Mouse (Mus musculus) MN1 (cell line): ENCODE results near the gene Fanca.
"Not testable (repeated sequence)": the region's sequence is repeated elsewhere in the genome, so short reads cannot be mapped to it uniquely, and the experiment has no call there.

Experiments used
- DNase-seq: peaks from one replicate; pipeline ENCODE4 v3.0.0-alpha.2; 2016; ENCODE audit warnings: low spot score

Gene Fanca

DNA sequence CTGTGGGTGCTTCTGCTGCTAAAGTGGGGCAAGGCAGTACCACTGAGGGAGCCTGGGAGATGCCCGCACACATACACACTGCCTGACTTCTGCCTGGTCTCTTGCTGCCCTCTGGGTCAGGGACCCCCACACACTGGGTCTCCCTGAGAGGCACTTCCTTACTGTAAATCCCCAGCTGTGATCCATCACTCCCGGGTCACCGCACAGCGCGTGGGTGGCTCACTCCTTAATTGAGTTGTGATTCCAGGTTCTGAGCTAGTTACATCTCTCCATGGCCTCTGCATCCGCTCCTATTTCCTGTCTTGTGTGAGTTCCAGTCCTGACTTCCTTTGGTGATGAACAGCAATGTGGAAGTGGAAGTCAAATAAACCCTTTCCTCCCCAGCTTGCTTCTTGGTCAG, 12.3 kb upstream of the Fanca start:
- no peak for DNase-seq

GRCm38 (mm10) chr8:123329961-123330360, 11.6 kb upstream of the Fanca start:
- DNase-seq: no peak

DNA sequence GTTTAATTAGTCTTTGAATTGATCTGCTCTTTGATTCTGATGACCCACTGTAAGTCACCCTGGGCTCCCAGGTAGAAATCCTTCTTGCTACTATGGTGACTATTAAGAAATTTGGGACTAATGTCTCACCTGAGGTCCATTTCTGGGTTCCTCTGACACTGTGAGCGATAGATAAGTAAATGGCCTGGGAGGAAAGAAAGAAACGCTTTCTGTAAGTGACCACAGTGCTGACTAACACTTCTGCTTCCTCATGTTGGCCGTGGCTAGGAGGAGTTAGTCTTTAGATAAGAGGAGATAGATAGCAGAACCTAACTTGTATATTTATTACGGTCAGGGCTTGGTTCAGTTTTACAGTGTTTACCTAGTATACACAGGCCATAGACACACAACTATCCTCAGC, 11.0 kb upstream of the Fanca start:
- no peak for DNase-seq

DNA sequence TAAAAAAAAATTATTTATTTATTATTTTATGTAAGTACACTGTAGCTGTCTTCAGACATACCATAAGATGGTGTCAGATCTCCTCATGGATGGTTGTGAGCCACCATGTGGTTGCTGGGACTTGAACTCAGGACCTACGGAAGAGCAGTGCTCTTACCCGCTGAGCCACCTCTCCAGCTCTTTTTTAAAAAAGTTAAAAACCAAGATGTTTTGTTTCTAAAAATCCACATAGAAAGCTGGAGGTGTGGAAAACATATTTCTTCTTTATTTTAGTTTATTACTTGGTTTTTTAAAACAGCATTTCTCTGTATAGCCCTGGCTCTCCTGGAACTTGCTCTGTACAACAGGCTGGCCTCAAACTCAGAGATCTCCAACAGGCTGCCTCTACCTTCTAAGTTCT, 10.2 kb upstream of the Fanca start:
- no peak for DNase-seq

DNA sequence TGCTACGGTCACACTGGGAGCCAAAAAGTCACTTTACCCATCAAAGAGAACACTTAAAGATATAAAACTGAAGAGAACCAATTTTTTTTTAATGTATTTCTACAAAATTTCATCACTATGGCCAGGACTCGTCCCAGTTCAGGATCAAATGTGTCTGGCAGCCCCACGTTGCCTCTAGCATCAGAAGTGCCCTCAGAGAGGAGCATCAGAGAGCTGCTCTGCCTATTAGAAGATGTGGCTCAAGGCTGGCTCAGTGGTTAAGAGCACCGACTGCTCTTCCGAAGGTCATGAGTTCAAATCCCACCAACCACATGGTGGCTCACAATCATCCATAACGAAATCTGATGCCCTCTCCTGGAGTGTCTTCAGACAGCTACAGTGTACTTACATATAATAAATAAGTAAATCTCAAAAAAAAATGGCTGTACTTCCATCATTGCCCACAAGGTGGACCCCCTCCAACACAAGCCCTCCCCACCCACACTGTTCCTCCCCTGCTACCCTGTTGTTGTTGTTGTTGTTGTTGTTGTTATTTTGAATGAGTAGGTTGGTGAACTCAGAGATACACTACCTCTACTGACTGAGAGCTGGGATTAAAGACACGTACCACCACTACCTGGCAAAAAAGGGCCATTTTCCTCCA, 1.3 kb upstream of the Fanca start:
- peak; percentile 93 for DNase-seq

DNA sequence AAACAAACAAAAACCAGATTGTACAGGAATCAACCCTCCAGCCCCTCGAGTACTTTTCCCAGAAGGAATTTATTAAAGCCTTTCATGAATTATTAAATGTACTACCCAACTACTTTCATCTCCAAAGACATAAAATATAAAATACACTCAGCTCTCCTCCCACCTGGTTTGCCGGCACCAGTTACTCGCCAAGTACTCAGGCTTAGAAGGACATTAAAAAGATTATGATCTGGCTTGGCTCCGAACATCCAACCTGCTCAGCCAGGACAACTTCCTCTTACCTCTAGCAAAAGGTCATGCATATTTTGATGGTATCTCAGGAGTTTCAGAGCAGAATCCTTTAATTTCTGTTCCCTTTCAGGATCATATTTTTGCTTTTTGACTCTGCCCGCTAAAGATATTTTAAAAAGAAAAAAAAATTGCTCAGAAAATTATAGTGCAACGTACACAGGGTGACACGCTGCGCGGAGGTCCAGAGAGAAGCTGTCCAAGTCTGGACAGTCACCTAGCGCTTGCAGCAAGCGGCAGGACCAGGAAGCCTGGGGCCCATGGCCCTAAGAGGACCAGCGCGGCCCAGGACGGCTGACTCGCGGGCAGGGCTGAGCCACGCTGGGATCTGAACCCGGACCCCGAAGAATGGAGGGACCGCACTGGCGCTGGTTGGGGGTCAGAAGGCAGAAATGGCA, 452 bp downstream of the Fanca start:
- no peak for DNase-seq

DNA sequence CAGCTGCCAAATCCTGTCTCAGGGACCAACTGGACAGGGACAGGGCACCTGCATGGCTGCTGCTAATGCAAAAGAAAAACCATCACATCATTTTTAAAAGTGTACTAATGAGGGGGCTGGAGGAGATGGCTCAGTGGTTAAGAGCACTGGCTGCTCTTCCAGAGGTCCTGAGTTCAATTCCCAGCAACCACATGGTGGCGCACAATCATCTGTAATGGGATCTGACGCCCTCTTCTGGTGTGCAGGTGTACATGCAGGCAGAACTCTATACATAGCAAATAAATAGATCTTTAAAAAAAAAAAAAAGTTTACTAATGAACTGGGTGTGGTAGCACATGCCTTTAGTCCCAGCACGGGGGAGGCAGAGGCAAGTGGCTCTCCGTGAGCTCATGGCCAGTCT, 9.6 kb downstream of the Fanca start:
- no peak for DNase-seq

DNA sequence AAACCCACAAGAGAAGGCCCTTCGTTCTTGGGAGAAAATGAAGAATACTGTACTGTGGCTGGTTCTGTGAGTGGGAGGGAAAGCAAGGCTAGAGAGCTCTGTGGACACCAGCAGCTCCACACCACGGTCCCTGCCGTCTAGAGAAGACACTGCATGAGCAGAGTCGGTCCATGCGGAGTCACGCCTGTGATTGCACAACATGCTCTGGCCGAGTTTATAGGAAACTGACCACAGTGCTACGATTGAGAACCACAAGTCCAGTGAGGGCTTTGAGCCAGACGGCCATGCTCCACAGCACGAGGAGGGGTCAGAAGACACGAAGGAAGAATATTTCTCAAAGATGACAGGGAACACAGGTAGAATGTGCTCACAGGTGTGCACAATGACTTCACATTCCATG, 20.1 kb downstream of the Fanca start:
- DNase-seq: no peak

- DNase-seq: no peak
Measured at GRCm38 (mm10) chr8:123292785-123293184, 25.6 kb downstream of the Fanca start.

GRCm38 (mm10) chr8:123292281-123292680, 26.1 kb downstream of the Fanca start:
- DNase-seq: no peak

GRCm38 (mm10) chr8:123291716-123292115, 26.7 kb downstream of the Fanca start:
- no peak for DNase-seq

- no peak for DNase-seq
Measured at GRCm38 (mm10) chr8:123290679-123291078, 27.7 kb downstream of the Fanca start.

- peak; percentile 27 for DNase-seq
Measured at GRCm38 (mm10) chr8:123290166-123290565, 28.2 kb downstream of the Fanca start.

DNA sequence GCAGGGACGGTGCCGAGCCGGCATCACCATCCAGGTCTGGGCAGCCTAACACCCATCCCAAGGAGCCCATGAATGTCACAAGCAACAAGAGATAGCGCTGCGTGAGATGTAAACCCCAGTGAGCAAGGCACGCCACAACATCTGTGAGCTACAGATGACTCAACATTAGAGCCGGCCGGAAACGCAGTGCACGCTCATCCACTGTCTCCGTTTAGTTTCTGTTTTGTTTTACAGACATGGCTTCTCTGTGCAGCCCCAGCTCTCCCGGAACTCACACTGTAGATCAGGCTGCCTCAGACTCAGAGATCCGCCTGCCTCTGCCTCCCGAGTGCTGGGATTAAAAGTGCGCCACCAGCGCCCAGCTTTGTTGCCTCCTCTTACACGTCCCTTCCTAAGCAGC, 31.0 kb downstream of the Fanca start:
- DNase-seq: no peak

DNA sequence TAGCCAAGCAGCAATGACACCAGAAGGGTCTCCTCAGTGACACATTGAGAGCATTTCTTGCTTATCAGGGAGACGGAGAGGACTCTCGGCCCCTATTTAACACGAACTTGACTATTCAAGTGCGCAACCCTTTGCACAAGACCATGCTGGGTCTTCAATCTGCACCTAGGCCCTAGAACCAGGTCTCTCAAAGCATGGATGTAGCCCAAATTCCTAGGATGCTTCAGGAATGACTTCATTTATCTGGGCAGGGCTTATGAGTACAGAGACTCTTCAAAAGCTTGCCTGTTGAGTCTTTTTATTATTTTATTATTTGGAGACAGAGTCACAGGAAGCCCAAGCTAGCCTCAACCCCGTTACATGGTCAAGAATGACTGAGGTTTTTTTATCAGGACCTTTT, 33.9 kb downstream of the Fanca start:
- DNase-seq: no peak

DNA sequence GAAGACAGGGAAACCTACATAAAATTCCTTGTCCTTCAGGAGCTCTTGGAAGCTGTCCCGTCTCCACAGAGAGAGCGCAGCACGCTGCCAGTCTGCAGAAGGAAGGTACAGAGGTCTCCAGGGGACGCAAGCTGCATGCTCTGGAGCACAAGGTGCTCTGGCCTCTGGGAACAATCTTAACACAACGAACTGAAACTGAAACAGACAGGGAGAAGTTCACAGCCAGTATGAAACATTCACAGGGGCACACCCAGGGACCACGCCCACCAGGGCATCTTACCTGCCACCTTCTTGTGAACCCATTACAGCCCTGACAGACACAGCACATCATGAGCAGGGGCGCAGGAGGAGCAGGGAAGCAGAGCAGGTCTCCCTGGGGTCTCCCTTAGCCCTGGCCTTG, 34.4 kb downstream of the Fanca start:
- DNase-seq: peak; percentile 55

DNA sequence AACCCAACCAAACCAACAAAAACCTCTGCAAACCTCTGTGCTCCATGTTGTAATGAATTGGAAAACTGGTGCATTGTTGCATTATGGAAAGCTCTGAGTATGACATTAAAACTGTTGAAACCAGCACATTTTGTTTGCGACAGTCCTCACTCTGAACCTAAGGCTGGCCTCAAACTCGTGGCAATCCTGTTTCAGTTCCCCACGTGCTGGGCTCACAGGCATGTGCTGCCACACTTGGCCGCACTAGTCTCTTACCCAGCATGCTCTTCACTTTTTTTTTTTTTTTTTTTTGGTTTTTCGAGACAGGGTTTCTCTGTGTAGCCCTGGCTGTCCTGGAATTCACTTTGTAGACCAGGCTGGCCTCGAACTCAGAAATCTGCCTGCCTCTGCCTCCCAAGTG, 35.4 kb downstream of the Fanca start:
- DNase-seq: not testable (repeated sequence)

- DNase-seq: no peak
Measured at GRCm38 (mm10) chr8:123280302-123281094, 37.9 kb downstream of the Fanca start.

- no peak for DNase-seq
Measured at GRCm38 (mm10) chr8:123279828-123280227, 38.5 kb downstream of the Fanca start.

- DNase-seq: no peak
Measured at GRCm38 (mm10) chr8:123278445-123278844, 39.9 kb downstream of the Fanca start.

GRCm38 (mm10) chr8:123275096-123275495, 43.3 kb downstream of the Fanca start:
- DNase-seq: no peak

- DNase-seq: no peak
Measured at GRCm38 (mm10) chr8:123274447-123274846, 43.9 kb downstream of the Fanca start.

GRCm38 (mm10) chr8:123271901-123272300, 46.5 kb downstream of the Fanca start:
- DNase-seq: no peak
